Mouse (Mus musculus) heart, adult 9 months (tissue): ENCODE measurements around the gene Trpm4.
A peak's percentile ranks its signal among the peaks of the same experiment; 100 is the strongest.

Experiments used
- DNase-seq, 2 experiments: peaks; one replicate each; pipeline ENCODE4 v3.0.0; 2022; ENCODE audit warnings: low spot score in 2 of 2

The Trpm4 gene

DNA sequence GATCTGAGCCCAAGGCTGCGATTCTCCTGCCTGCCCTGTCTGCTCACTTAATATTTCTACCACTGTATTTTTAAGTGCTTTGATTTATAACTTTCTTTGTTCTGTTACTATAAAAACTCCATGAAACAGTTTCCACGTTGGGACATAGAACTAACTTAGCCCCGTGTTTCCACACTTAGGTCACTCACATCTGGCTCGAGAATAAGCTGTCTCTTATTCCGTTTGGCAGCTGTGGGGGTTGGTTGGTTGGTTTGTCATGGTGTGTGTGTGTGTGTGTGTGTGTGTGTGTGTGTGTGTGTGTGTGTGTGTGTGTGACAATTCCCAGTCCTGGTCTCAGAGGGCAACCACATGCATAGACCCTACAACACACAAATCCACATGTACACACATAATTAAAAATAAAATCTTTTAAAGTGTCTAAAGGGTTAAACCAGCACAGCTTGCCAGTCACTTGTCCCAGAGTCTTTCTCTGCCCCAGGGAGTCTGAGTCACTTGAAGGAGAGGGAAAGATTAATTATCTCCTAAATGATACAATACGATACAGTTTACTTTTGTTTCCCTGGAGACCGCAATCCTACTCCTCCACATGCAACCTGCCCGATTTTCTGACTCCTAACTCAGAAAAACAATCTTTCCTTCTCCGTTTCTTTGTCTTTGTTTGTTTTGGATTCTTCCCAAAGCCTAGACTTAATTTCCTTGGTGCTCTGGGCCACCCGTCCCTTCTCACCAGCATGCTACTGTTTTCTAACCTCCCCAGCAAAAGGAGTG is 20.7 kb downstream of the Trpm4 start:
- DNase-seq = no peak

DNA sequence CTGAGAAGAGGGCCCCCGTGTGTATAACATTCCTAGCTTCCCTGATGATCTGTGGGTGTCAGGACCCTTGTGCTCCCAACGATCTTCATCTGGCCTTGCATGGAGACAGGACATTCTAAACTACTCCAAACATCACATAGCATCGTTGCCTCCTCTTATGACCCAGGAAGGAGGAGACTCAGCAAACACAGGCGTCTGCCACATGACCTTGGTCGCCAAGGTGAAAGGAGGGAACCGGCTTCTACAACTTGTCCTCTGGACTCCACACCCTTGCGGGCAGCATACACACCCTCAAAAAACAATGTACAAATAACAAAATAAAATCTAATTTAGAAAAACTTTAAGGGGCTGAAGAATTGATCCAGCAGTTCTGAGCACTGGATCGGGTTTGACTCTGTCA is 21.6 kb downstream of the Trpm4 start:
- DNase-seq = no peak

DNA sequence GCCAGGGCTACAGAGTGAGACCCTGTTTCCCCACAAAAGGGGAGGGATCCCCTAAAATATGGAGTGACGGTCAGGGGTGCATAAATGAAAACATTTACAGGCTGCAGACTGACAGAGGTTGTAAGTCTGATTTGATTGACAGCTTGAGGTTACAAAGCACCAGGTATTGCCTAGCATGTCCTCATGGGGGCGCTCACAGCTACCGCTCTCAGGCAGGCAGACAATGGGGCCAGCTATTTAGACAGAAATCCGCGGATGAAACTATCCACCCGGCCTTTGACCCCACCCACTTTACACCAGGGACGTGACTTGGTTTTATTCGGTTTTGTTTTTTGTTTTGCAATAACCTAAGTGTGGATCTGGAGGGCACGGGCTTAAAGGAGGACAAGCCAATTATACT is 24.1 kb downstream of the Trpm4 start:
- DNase-seq = no peak

DNA sequence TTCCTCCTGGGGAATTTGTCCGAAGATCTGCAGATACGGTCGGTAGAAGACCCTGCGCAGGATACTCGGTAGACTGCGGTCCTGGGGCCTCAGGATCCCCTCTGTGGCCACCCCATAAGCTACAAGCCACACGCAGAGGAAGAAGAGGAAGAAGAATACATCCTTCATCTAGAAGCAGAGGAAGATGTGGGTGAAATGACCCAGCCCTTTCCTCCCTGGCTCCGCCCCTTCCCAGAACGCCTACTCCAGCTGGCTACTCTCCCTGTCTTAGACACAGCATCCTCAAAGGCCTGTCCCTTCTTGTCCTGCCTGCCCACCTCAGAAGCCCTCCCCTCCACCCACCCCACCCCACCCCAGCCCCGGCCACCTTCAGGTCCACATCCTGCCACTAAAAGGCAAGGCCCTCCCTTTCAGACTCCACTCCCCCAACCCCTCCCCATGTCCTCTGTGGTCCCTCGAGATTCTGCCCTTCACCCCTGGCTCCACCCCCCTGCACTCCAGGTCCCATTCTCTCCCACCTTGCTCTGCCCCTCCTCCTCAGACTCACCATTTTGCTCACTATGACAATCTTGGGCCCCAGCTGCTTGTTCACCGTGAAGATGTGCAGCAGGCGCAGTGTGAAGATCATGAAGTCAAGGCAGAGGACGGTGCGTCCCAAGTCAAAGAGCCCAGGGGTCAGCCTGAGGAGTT is 24.9 kb downstream of the Trpm4 start:
- no peak for DNase-seq

DNA sequence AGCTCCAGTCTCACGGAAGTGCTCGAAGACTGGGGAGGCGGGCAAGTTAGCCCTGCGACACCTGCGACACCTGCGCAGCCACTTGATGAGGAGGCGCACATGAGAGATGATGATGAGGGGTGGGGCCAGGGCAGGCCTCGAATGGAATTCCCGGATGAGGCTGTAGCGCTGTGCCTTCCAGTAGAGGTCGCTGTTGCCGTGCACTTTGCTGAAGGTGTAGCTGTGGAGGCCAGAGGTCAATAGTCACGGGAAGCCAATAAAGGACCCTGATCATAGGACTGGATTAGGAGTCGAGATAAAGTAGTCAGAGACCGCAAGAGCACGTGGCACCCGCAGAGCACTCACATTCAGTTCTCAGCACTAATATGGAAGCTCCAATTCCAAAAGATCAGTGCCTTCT is 28.3 kb downstream of the Trpm4 start:
- peak in 1 of 2 experiments; percentile 23 for DNase-seq

DNA sequence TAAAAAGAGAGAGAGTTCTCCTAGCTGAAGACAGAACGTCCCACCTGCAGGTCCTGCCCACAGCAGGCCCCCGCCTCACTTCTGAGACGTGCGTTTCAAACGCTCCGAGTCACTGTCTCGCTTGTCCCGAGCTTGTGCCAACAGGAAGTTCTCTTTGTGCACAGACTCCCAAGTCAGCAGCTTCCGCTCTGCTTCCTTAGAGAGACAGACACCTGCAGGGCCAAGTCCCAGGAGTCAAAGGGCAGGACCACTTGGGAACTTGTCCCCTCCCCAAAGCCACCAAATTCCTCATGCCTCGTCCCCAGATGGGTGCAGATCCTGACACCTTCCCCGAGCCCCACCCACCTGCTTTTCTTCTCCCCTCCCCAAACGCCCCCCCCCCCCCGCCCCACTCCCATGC is 28.7 kb downstream of the Trpm4 start:
- no peak for DNase-seq

DNA sequence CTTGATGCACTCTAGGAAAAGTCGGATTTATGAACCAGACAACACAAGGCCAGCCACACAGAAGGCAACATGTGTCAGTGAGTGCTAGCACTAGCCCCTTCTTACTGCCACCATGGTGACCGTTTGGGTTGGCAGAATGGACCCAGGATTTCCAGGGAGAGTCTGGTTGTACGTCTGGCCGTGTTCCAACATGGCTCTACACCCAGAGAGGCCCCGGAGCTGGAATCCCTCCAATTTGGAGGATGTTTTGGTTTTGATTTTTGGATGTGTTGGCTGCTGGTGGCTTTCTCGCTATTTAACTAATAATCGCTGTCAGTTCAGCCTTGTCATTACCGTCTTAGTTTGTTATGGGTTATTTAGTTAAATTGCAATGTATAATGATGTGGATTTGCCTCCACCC is 31.0 kb downstream of the Trpm4 start:
- no peak for DNase-seq

DNA sequence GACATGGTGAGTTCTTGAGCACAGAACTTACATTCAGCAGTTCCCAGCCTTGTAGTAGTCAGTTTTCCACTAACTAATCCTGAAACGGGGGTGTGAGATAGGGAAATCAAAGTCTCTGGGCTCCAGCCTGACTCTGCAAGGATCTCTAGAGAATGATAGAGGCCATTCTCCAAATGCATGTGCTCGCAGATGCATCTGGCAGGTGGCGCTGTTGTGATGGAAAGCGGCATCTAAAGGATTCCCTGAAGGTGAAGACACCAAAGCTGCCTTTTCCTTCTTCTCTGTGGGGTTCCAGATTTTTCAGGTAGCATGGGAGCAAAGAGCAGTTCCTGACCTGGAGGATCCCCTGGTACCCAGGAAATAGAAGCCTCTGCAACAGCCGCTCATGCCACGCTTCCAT is 33.3 kb downstream of the Trpm4 start:
- peak; percentile 19 to 58 for DNase-seq

DNA sequence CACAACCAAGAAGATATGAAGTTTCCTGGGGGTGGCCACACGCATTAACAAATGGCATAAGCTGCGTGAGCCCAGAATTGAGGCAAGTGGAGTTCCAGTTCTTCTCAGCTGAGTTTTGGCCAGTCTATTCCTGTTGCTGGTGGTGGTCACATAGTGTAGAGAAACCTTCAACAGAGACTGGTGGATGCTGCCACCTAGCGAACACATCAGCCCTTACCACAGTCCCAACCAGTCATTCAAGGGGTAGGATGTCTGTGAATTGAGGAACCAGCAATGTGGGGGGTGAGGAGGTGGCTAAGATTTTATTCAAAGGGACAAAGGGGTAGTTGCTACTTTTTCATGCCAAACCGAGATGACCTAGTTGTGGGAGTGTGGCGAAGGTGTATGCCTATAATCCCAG is 33.8 kb downstream of the Trpm4 start:
- peak; percentile 32 to 46 for DNase-seq

DNA sequence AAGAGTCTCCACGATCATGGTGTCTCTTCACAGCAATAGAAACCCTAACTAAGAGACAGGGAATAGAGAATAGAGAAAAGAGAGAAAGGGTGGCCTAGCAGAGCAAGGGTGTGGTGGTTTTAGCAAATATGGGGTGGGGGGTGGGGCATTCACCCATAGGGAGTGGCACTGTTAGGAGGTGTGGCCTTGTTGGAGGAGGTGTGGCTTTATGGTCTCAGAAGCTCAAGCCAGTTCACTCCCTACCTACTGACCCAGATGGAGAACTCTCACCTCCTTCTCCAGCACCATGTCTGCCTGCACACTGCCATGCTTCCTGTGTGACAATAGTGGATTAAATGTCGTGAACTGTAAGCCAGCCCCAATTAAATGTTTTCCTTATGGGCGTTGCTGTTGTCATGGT is 36.0 kb downstream of the Trpm4 start:
- no peak for DNase-seq

DNA sequence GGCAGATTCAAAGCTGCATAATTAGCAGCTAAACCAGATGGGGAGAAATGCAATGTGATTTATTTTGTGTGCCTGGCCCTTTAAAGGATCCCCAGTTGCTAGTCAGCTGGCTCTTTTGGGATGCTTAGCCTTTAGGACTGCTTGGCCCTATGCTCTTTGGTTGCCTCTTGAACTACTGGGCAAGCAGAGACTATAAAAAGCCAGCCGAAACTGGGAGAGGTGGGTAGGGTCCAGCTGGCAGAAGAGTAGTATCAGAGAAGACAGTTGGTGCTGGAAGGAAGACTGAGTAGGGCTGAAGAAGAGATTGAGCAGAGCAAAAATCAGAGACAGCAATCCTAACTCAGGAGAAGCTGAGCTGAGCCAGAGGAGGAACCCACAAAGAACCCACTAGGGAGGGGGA is 37.0 kb downstream of the Trpm4 start:
- no peak for DNase-seq

DNA sequence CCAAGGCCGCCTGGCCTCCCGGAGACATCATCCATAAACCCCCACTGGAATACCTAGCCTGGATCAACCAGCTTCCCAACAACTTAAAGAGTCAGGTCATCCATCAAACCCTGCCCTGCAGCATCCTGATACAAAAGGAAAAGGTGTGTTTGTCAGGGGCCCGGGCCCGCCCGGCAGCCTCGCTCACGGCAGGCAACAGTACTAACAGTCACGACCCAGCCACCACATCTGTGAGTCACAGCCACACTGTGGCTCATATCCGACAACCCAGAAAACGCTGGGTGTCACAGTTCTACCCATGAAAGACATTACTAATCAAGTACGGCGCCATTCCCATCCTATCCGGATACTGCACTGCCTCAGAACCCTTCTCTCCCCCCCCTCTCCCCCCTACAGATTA is 47.1 kb downstream of the Trpm4 start:
- no peak for DNase-seq

DNA sequence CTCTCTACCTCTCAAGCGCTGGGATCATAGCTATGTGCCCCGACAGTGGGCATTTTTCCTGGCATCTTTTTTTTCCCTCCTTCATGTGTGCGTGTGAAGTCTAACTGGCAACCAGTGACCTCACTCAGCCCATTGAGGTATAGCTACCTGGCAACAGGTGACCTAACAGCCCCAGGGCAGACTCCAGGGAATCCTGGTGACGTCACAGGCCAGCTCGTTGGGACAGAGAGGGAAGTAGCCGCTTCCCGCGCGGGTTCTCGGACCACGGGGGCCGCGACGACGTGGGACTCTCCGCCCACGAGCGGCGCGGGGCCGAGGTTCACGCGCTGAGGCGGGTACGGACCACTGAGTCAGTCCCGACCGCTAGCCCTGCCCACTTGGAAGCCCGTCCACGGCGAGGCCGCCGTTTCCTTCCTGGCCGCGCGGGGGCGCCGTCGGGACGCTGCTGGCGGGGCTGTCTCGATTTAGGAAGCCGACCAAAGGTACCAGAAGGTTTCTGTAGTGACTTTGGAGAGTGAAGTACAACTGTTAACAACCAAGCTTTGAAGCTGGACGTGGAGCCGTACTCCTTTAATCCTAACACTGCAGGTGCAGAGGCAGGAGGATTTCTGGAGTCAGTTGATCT is 56.3 kb downstream of the Trpm4 start, which contains the start of gene Slc6a21:
Slc6a21 (plus strand) TSS at position 378 of the 625 bp plus-strand sequence.
- peak; percentile 54 to 64 for DNase-seq

DNA sequence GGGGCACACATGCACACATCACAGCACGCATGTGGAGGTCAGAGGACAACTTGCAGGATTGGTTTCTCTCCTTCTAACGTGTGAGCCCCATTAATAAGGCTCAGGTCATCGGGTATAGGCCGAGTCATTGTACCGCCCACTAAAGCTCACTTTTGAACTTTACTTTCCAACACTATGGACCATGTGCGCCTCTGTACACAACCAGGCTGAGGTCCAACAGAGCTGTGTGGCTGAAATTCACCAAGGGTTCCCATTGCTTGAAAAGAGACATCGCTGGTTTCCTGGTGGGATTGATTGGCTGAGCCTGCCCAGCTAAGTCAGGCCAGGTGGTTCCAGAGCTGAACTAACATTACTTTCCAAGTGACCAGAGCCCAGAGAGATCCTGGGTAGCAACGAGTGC is 59.9 kb downstream of the Trpm4 start:
- DNase-seq = no peak

DNA sequence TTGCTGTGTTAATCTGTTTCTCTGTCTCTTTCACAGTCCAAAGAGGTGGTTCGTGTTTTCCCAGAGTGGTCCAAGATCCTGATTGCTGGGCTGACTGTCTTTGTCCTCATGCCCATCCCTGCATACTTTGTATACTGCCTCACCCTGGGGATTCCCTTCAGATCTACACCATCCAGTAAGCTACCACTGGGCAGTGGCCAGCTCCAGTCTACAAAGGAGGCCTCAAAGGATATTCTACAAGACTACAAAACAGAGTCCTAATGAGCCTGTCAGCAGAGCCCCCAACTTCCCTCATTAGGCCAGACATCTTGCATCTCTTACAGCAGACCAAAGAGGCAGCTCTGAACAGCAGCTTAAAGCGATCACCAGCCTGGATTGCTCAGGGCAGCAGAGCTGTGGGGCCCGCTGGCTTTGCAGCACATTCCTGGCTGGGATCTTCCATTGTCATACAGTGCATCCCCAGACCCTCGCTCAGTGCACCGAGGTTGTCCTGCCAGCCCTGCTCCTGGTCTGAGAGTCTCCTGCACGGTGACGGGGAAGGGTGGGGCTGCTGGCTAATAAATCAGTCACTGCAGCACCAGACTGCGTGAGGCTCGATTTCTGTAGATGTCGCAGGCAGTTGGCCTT is 60.7 kb downstream of the Trpm4 start:
- DNase-seq = no peak

DNA sequence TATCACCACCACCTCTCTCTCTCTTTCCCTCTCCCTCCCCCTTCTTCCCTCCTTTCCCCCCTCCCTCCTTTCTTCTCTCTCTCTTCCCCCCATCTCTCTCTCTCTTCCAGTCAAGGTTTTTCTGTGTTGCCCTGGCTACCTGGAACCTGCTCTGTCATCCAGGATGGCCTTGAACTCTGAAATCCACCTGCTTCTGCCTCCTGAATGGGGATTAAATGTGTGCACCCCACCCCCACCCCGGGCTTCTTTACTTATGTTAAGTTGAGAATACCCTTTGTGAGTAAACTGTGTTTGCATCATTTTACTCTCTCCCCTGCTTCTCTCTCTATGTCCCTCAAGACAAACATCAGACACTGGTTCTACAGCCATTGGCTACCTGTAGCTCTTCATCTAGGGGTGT is 68.1 kb downstream of the Trpm4 start:
- DNase-seq = no peak

DNA sequence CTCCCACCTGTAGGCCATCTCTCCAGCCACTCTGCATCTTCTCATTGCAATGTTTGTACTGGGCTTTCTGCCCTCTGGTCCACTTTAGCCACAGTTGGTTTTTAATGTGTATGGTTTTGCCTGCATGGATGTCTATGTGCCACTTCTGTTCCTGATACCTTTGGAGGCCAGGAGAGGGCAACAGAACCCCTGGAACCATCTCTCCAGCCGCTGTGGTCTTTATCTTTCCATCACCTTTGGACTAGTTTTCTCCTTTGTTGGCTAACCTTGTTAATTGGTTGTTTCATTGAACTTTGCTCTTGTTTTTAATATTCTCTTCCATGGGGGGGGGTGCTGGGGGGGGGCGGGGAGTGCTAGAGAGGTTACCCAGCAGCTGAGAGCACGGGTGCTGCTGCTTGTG is 69.2 kb downstream of the Trpm4 start:
- DNase-seq = no peak

DNA sequence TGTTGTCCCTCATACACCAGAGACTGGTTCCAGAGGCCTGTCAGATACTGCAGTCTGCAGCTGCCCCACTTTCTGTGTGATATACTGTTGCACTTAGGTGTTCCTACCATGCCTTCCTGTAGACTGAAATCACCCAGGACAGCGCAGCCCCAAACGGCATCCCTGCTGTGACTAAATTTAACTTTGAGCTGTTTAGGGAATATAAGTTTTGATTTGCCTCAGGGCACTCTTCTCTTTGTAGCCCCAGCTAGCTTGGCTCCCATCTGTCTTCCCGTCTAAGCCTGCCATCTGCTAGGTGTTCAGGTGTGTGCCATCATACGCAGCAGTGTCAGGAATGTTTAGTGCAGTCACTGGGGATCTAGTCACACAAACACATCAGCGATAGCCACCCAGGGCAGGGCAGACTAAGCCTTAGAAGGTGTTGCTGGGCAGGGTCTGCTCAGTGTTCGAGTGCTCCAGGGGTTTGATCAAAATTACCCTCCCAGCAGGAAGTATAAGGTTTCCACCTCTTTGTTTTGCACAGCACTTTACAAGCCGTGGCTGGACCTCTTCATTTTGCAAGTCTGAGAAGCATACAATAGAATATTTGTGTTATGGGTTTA is 70.5 kb downstream of the Trpm4 start:
- no peak for DNase-seq

DNA sequence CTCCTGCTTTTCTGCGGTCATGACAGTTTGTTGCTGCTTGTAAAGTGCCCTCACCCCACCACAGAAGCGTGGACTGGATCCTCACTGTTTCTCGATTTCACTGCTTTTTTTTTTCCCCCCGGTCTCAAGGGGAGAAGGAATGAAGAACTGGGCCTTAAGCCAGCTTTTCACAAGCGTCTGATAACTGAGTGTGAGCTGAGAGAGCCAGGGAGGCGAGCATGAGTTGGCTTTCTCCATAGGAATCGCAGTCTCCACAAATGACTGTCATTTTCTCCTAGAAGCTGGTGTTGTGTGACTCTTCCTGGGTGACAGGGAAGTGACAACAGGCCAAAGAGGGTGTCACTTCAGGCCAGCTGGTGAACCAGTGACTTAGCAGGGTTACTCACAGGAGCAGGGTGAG is 71.3 kb downstream of the Trpm4 start:
- no peak for DNase-seq

DNA sequence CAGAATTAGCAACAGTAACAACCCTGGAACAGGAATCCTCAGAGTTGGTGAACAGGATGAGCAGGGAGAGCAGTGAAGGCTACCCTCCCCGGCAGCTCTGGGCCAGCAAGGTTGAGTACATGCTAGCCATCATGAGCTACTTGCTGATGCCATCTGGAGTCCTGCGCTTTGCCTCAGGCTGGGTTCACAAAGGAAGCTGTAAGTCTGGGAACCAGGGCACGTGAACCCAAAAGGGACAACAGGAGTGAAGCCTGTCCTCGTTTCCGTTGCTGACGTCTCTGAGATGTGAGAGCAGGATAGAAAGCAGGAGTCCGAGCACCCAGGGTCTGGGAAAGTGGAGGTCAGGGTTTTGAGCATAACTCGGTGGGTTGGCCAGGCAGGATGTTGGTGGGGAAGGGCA is 74.3 kb downstream of the Trpm4 start:
- DNase-seq = no peak

DNA sequence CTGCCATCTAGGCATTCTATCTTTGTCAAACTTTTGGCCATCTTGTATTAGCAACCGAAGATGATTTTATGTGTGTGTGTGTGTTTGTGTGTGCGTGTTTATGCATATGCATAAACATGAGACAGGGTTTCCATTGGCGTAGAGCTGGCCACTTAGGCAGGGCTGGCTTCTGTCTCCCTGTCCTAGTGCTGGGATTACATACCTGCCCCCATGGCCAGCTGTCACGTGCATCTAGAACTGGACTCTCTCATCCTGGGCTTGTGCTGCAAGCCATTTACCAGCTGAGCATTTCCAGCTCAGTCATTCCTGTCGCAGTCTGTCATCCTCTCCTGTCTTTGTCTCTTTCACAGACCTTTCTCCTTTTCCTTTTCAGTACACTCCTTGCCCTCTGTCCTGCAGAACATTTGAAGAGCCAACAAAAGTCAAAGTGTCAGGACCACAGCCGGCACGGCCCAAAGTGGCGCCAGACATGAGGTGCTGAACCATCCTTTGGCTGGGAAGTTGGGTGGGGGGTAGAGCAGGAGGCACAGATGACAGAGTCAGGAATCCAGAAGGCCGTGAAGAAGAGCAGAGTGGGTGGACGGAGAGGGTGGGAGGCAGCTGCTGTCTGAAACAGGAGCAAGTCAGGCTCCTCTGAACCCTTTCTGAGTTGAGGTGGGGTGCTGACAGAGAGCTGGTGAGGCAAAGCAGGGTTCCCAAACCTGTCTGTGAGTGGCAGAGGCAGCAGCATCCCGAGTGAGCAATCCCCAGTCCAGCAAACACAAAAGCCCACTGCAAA is 76.3 kb downstream of the Trpm4 start:
- no peak for DNase-seq
